Mouse (Mus musculus): ENCODE results near the gene Rbms3. TPM values are rescaled to one million over a fixed set of nuclear protein-coding genes. Genes with fewer than 3 reads are reported as not detected.
A peak's percentile ranks its signal among the peaks of the same experiment; 100 is the strongest.

The Rbms3 gene
- total and polyA plus RNA-seq, 2 experiments from 2014 or later: 56.3 to 77.9 TPM

- DNase-seq (ENCODE audit: low spot score) (no peak), ATAC-seq (no peak)
- no peak overlapping the region for H3K4me2 ChIP-seq (ENCODE audit: low read depth, low read length)
- no peak overlapping the region for H3K4me3 ChIP-seq (ENCODE audit: low read length)
- no peak overlapping the region for H3K9ac ChIP-seq (replicated peaks; ENCODE audit: low read length)
- H3K4me1 ChIP-seq (ENCODE audit: insufficient read depth, low read length): no peaks in the 10 kb centered on the region
- H3K36me3 ChIP-seq (ENCODE audit: insufficient read depth, low read length): no peaks in the 10 kb centered on the region
- H3K27ac ChIP-seq: no peak overlapping the region
- no peaks in the 10 kb centered on the region for H3K27me3 ChIP-seq (ENCODE audit: insufficient read depth, low read length)
- 99% methylated on average over 2 of the region's 2 CpGs for WGBS
- TF ChIP-seq CTCF (IDR thresholded peaks at IDR 0.05; ENCODE audit: low read depth): peak; percentile 52
- H3K9me3 ChIP-seq (ENCODE audit: low read length): no peaks in the 10 kb centered on the region
Measured at GRCm38 (mm10) chr9:117051935-117052334, 577.8 kb downstream of the Rbms3 start.

- Histone ChIP-seq H3K9me3 (ENCODE audit: low read length) (no peaks in the 10 kb centered on the region), H3K27me3 (ENCODE audit: insufficient read depth, low read length) (no peaks in the 10 kb centered on the region), H3K4me3 (ENCODE audit: low read length) (no peak overlapping the region), H3K4me2 (ENCODE audit: low read depth, low read length) (no peak overlapping the region), H3K9ac (replicated peaks; ENCODE audit: low read length) (no peak overlapping the region), H3K27ac (no peak overlapping the region), H3K36me3 (ENCODE audit: insufficient read depth, low read length) (no peaks in the 10 kb centered on the region), H3K4me1 (ENCODE audit: insufficient read depth, low read length) (no peaks in the 10 kb centered on the region)
- ATAC-seq (no peak), DNase-seq (ENCODE audit: low spot score) (no peak)
- 90% methylated on average over 1 of the region's 1 CpGs for WGBS
- TF ChIP-seq CTCF (IDR thresholded peaks at IDR 0.05; ENCODE audit: low read depth): no peak
Measured at GRCm38 (mm10) chr9:117048641-117049040, 581.1 kb downstream of the Rbms3 start.

GRCm38 (mm10) chr9:117041993-117042366 is 587.7 kb downstream of the Rbms3 start:
- ATAC-seq (no peak), DNase-seq (ENCODE audit: low spot score) (no peak)
- Histone ChIP-seq H3K9ac (replicated peaks; ENCODE audit: low read length) (no peak overlapping the region), H3K27ac (no peak overlapping the region), H3K27me3 (ENCODE audit: insufficient read depth, low read length) (no peaks in the 10 kb centered on the region), H3K4me2 (ENCODE audit: low read depth, low read length) (no peak overlapping the region), H3K4me1 (ENCODE audit: insufficient read depth, low read length) (no peaks in the 10 kb centered on the region), H3K9me3 (ENCODE audit: low read length) (no peaks in the 10 kb centered on the region), H3K36me3 (ENCODE audit: insufficient read depth, low read length) (no peaks in the 10 kb centered on the region), H3K4me3 (ENCODE audit: low read length) (no peak overlapping the region)
- TF ChIP-seq CTCF (IDR thresholded peaks at IDR 0.05; ENCODE audit: low read depth): no peak
- 41% methylated on average over 2 of the region's 2 CpGs for WGBS

GRCm38 (mm10) chr9:117041291-117041992 is 588.3 kb downstream of the Rbms3 start:
- H3K9ac ChIP-seq (replicated peaks; ENCODE audit: low read length): no peak overlapping the region
- H3K4me1 ChIP-seq (ENCODE audit: insufficient read depth, low read length): no peaks in the 10 kb centered on the region
- H3K36me3 ChIP-seq (ENCODE audit: insufficient read depth, low read length): no peaks in the 10 kb centered on the region
- no peaks in the 10 kb centered on the region for H3K27me3 ChIP-seq (ENCODE audit: insufficient read depth, low read length)
- no peak for ATAC-seq
- TF ChIP-seq CTCF (IDR thresholded peaks at IDR 0.05; ENCODE audit: low read depth): no peak
- no peak overlapping the region for H3K4me3 ChIP-seq (ENCODE audit: low read length)
- no peaks in the 10 kb centered on the region for H3K9me3 ChIP-seq (ENCODE audit: low read length)
- no peak for DNase-seq (ENCODE audit: low spot score)
- no peak overlapping the region for H3K27ac ChIP-seq
- H3K4me2 ChIP-seq (ENCODE audit: low read depth, low read length): no peak overlapping the region

- TF ChIP-seq CTCF (IDR thresholded peaks at IDR 0.05; ENCODE audit: low read depth): no peak
- Histone ChIP-seq H3K9ac (replicated peaks; ENCODE audit: low read length) (no peak overlapping the region), H3K36me3 (ENCODE audit: insufficient read depth, low read length) (no peaks in the 10 kb centered on the region), H3K9me3 (ENCODE audit: low read length) (no peaks in the 10 kb centered on the region), H3K4me3 (ENCODE audit: low read length) (no peak overlapping the region), H3K4me2 (ENCODE audit: low read depth, low read length) (no peak overlapping the region), H3K27me3 (ENCODE audit: insufficient read depth, low read length) (no peaks in the 10 kb centered on the region), H3K27ac (no peak overlapping the region), H3K4me1 (ENCODE audit: insufficient read depth, low read length) (no peaks in the 10 kb centered on the region)
- peak; percentile 57 for DNase-seq (ENCODE audit: low spot score)
- ATAC-seq: 0 out of 2 replicates have a peak, but pooled peaks have one; percentile 35
- 38% methylated on average over 6 of the region's 6 CpGs for WGBS
Measured at GRCm38 (mm10) chr9:117039941-117040453, 589.7 kb downstream of the Rbms3 start.

GRCm38 (mm10) chr9:117032690-117033089 is 597.0 kb downstream of the Rbms3 start:
- TF ChIP-seq CTCF (IDR thresholded peaks at IDR 0.05; ENCODE audit: low read depth): no peak
- WGBS: 88% methylated on average over 1 of the region's 1 CpGs

GRCm38 (mm10) chr9:117031237-117031636 is 598.5 kb downstream of the Rbms3 start:
- no peak for ATAC-seq
- no peak overlapping the region for H3K4me3 ChIP-seq (ENCODE audit: low read length)
- no peak for TF ChIP-seq CTCF (IDR thresholded peaks at IDR 0.05; ENCODE audit: low read depth)

More at GRCm38 (mm10) chr9:117032690-117033089, 597.0 kb downstream of the Rbms3 start:
- Histone ChIP-seq H3K27ac (no peak overlapping the region), H3K9me3 (ENCODE audit: low read length) (no peaks in the 10 kb centered on the region), H3K4me3 (ENCODE audit: low read length) (no peak overlapping the region), H3K4me1 (ENCODE audit: insufficient read depth, low read length) (0 out of 2 replicates have a peak, but pooled peaks cover 7% of the 10 kb centered on the region), H3K27me3 (ENCODE audit: insufficient read depth, low read length) (no peaks in the 10 kb centered on the region), H3K4me2 (ENCODE audit: low read depth, low read length) (no peak overlapping the region), H3K36me3 (ENCODE audit: insufficient read depth, low read length) (no peaks in the 10 kb centered on the region), H3K9ac (replicated peaks; ENCODE audit: low read length) (no peak overlapping the region)
- DNase-seq (ENCODE audit: low spot score) (no peak), ATAC-seq (no peak)

More at GRCm38 (mm10) chr9:117031237-117031636, 598.5 kb downstream of the Rbms3 start:
- Histone ChIP-seq H3K27me3 (ENCODE audit: insufficient read depth, low read length) (no peaks in the 10 kb centered on the region), H3K36me3 (ENCODE audit: insufficient read depth, low read length) (no peaks in the 10 kb centered on the region), H3K4me2 (ENCODE audit: low read depth, low read length) (no peak overlapping the region), H3K4me1 (ENCODE audit: insufficient read depth, low read length) (0 out of 2 replicates have a peak, but pooled peaks cover 7% of the 10 kb centered on the region), H3K9me3 (ENCODE audit: low read length) (no peaks in the 10 kb centered on the region), H3K9ac (replicated peaks; ENCODE audit: low read length) (no peak overlapping the region), H3K27ac (0 out of 2 replicates have a peak overlapping the region, but pooled peaks have one; percentile 26)
- no peak for DNase-seq (ENCODE audit: low spot score)
- WGBS: 59% methylated on average over 11 of the region's 11 CpGs
